Mouse (Mus musculus) testis, adult 2 months (tissue): Measurements from ENCODE around the gene Epha8. TPM values are rescaled to one million over a fixed set of nuclear protein-coding genes. Genes with fewer than 3 reads are reported as not detected.

Experiments used
- H3K27ac ChIP-seq: fragments of 200-500 bp; 2 replicates; pipeline ENCODE4 v1.5.1; 2012; ENCODE audit warnings: low read depth, low read length; ENCODE audit not compliant: control insufficient read depth, insufficient read depth
- H3K27me3 ChIP-seq: fragments of 200-500 bp; 2 replicates; pipeline ENCODE4 v1.6.1; 2012; ENCODE audit warnings: mild to moderate bottlenecking, low read length, moderate library complexity; ENCODE audit not compliant: control insufficient read depth, insufficient read depth
- H3K36me3 ChIP-seq: fragments of 200-500 bp; 2 replicates; pipeline ENCODE4 v1.6.1; 2012; ENCODE audit warnings: mild to moderate bottlenecking, low read length; ENCODE audit not compliant: control insufficient read depth, insufficient read depth
- H3K4me1 ChIP-seq: fragments of 200-500 bp; 2 replicates; pipeline ENCODE4 v1.6.1; 2012; ENCODE audit warnings: low read length; ENCODE audit not compliant: control insufficient read depth, insufficient read depth
- H3K4me3 ChIP-seq: fragments of 200-500 bp; 2 replicates; pipeline ENCODE4 v1.5.1; 2012; ENCODE audit warnings: low read depth, mild to moderate bottlenecking, low read length, moderate library complexity, mixed read lengths; ENCODE audit not compliant: control insufficient read depth
- CTCF ChIP-seq: fragments of 200-500 bp; IDR thresholded peaks from 2 replicates; pipeline ENCODE4 v1.5.1; 2012; ENCODE audit warnings: low read depth, mild to moderate bottlenecking, inconsistent platforms, low read length, moderate library complexity; ENCODE audit not compliant: control insufficient read depth, insufficient read depth, insufficient replicate concordance
- POLR2A ChIP-seq: fragments of 200-500 bp; IDR thresholded peaks from 2 replicates; pipeline ENCODE4 v1.6.1; 2012; ENCODE audit warnings: low read depth, mild to moderate bottlenecking, inconsistent platforms, low read length, moderate library complexity; ENCODE audit not compliant: control insufficient read depth
- polyA plus RNA-seq: library from polyadenylated mRNA; depleted of rRNA; stranded (reverse); fragments of >200 nt; gene quantifications from 2 replicates; pipeline ENCODE4 v1.2.3, GENCODE M21; 2012

Epha8 gene
- polyA plus RNA-seq, 1 experiment, result 2.0 TPM

DNA sequence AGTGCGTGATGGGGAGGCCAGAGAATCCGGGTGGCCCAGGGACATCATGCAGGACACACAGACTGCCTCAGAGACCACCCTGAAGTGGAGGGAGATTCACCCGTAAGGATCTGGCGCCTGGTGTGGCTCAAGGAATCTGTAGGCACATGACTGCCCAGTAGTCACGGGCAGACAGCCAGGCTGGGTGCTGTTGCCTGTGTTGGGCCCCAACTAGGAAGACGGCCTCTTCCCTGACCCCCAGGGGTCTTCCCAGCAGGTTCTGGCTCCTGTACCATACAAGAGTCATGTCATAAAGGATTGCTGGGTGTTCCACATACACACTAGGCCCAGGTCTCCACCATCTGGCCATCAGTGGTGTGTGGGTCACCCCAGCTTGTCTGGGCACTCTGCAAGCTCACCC is 2.1 kb downstream of the Epha8 start:
- TF ChIP-seq POLR2A, result no peak
- TF ChIP-seq CTCF, result no peak
- H3K27ac ChIP-seq, result no peak overlapping the region
- H3K4me1 ChIP-seq, result peaks cover 17% of the 10 kb centered on the region
- H3K27me3 ChIP-seq, result no peaks in the 10 kb centered on the region
- H3K36me3 ChIP-seq, result no peaks in the 10 kb centered on the region
- no peak overlapping the region for H3K4me3 ChIP-seq

DNA sequence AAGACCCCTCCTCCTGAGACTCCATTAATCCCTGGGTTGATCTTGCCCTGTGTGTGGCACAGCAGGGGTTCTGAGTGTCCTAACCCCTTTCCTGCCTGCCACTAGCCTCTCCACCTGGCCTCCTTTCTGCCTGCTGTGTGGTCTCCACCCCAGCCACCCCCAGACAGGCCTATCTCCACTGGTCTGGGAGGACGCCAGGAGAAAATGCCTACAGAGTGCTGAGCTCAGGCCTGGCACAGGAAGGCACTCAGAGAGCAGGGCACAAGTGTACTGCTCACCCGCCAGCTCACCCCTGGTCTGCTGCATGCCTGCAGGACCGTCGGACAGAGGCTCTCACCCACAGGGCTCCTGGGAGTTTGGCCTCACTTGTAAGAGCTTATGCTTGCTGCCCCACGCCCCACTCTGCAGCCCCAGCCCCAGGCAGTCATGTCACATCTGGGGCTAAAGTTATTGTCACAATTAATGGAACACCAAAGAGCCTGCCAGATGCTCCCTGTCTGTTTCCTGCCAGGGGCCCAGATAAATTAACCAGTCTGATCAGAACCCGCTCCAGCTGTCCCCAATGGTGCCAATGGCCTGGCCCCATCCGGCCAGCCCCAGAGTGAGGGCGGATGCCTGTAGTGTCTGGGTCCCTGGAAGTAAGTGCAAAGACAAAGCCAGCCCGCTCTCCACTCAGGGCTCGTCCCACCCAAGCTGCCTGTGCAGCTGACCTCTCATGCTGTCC is 7.2 kb downstream of the Epha8 start:
- Histone ChIP-seq H3K27me3 (no peaks in the 10 kb centered on the region), H3K27ac (no peak overlapping the region)

GRCm38 (mm10) chr4:136945397-136945796 is 11.2 kb downstream of the Epha8 start:
- Histone ChIP-seq H3K27ac (no peak overlapping the region), H3K4me1 (no peaks in the 10 kb centered on the region), H3K27me3 (no peaks in the 10 kb centered on the region), H3K4me3 (no peak overlapping the region), H3K36me3 (no peaks in the 10 kb centered on the region)
- TF ChIP-seq CTCF (no peak), POLR2A (no peak)

More for the DNA sequence above, 7.2 kb downstream of the Epha8 start:
- no peaks in the 10 kb centered on the region for H3K4me1 ChIP-seq
- no peak overlapping the region for H3K4me3 ChIP-seq
- H3K36me3 ChIP-seq, result no peaks in the 10 kb centered on the region
- TF ChIP-seq CTCF (no peak), POLR2A (no peak)

DNA sequence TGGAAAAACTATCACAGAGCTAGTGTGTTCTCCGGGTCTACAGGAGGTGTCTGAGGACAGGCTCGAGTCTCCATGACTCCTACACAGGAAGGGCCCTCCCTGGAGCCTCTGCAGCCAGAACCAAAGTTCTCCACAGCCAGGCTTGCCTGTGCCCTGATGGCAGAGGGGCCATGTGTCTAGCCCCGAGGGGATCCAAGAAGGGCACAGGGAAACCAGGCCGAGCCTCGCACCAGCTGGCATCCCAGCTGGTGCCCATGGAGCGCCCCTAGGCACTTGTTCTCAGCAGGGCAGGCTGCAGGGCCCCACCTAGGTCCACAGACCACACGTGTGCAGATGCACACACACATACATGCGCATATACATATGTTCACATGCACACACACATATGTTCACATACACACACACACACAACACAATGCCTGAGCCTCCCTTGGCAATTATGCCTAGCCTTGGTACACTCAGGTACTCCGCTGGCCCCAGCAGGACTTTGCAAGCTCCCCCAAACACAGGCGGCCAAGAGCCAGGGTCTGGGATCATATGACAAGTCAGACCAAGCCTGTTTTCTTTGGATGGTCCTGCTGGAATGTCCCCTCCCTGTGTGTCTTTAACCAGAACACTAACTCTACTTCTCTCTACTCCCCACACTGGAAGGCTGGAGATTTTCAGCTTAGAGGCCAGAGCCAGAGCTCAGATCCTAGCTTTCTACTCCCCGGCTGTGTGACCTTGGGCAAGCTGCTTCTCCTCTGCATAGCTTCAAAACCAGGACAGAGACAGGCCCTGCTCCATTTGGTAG is 11.9 kb downstream of the Epha8 start:
- Histone ChIP-seq H3K4me1 (no peaks in the 10 kb centered on the region), H3K27me3 (no peaks in the 10 kb centered on the region), H3K4me3 (no peak overlapping the region), H3K36me3 (no peaks in the 10 kb centered on the region), H3K27ac (peak overlapping the region; percentile 5; the same call in 1 of the 2 replicates)
- no peak for TF ChIP-seq POLR2A
- no peak for TF ChIP-seq CTCF

- Histone ChIP-seq H3K4me3 (no peak overlapping the region), H3K36me3 (no peaks in the 10 kb centered on the region), H3K27ac (no peak overlapping the region), H3K27me3 (no peaks in the 10 kb centered on the region), H3K4me1 (peaks cover 4% of the 10 kb centered on the region)
- TF ChIP-seq POLR2A (no peak), CTCF (no peak)
These were observed 13.4 kb downstream of the Epha8 start for GRCm38 (mm10) chr4:136943175-136943574.

- no peak overlapping the region for H3K4me3 ChIP-seq
- no peaks in the 10 kb centered on the region for H3K27me3 ChIP-seq
- H3K36me3 ChIP-seq, result no peaks in the 10 kb centered on the region
- peaks cover 7% of the 10 kb centered on the region for H3K4me1 ChIP-seq
- TF ChIP-seq CTCF, result no peak
- TF ChIP-seq POLR2A, result no peak
- no peak overlapping the region for H3K27ac ChIP-seq
These were observed 13.9 kb downstream of the Epha8 start for GRCm38 (mm10) chr4:136942761-136943160.

DNA sequence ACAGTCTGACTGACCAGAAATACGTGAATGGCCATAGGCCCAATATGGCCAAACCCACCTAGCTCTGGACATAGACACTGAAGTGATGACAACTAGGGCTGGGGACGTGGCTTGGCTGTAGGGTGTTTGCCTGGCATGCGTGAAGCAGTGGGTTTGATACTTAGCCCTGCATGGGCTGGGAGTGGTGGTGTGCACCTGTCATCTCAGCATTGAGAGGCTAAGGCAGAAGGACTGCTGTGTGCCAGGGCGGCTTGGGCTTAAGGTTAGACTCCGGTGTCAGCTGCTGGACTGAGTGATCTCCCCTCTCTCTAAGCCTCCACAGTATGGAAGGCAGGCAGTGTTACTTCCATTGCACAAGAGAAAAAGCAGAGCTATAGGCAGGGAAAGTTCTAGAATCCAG is 18.7 kb downstream of the Epha8 start:
- Histone ChIP-seq H3K27me3 (no peaks in the 10 kb centered on the region), H3K4me1 (peaks cover 8% of the 10 kb centered on the region), H3K4me3 (no peak overlapping the region), H3K27ac (no peak overlapping the region), H3K36me3 (no peaks in the 10 kb centered on the region)
- TF ChIP-seq CTCF (no peak), POLR2A (no peak)
